Mouse (Mus musculus): ENCODE results near the gene Syt15. TPM values are rescaled to one million over a fixed set of nuclear protein-coding genes. Genes with fewer than 3 reads are reported as not detected.
"Not testable (repeated sequence)": the region's sequence is repeated elsewhere in the genome, so short reads cannot be mapped to it uniquely, and the experiment has no call there.

Gene Syt15
- total RNA-seq, 2 experiments from 2014 or later: 0.27 to 0.42 TPM

DNA sequence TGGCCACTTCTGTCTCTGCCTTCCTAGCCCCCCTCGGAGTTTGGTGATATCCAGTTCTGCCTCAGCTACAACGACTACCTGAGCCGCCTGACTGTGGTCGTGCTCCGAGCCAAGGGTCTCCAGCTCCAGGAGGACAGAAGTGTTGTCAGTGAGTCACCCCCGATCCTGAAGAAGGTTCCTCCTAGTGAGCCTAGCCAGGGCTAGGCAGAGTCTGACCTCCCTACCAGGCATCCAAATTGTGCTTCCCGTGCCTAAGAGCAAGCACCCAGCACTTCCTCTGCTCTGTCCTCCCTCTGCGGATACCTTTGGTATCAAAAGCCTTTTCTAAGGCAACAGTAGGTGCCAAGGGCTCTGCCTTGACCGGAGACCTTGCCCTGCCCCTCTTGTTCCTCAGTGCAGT is 6.6 kb downstream of the Syt15 start:
- intact Hi-C loops (cut with DNase I): no loop called here

GRCm38 (mm10) chr14:34226566-34226965 is 7.2 kb downstream of the Syt15 start:
- no peak for DNase-seq (ENCODE audit: low spot score in 2 of 2)
- intact Hi-C loops (cut with DNase I): no loop called here

More for the DNA sequence above, 6.6 kb downstream of the Syt15 start:
- no peak for DNase-seq (ENCODE audit: low spot score in 2 of 2)

DNA sequence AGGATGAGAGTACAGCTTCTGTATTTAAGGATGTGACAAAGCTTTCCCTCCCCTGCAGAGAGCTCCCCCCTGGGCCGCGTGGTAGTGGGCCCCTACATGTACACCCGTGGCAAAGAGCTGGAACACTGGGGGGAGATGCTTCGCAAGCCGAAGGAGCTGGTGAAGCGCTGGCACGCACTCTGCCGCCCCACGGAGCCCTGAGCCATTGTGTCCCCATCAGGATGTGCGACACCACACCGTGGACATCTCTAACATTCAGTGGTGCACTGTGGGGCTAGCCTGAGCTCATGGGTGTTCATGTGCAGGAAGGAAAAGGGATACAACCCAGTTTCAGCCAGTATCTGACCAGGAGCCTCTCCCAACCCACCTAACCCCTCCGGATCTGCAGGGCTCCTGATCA is 8.6 kb downstream of the Syt15 start:
- no peak for DNase-seq (ENCODE audit: low spot score in 2 of 2)
- intact Hi-C loops (cut with DNase I): no loop called here

DNA sequence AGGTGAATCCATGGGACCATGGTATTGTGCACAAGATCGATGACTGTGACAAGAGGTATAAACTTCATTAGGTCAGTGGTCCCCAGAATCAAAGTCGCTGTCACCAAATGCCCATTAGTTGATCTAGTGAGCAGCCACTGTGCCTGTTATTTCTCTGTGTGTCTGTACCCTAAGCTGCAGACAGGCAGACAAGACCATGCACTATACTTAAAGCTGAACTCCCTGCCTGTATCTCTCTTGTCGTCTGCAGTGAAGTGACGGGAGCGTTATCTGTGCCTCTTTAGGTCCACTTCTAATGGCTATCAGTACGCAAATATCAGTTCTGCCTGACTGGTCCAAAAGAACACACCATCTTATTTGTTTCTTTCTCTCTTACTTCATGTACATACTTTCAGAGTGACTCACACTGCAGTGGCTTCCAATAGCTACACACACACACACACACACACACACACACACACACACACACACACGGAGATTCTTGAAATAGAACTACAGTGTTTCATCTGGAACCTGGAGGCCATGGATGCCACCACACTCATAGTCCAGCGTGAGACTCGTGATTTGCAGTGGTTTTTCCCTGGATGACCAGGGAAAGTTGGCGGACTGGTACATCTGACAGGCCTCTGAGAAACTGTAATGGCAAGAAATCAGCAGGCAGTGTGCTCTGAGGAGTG is 9.6 kb downstream of the Syt15 start:
- no peak for DNase-seq (ENCODE audit: low spot score in 2 of 2)
- intact Hi-C loops (cut with DNase I): no loop called here

- no peak for DNase-seq (ENCODE audit: low spot score in 2 of 2)
- intact Hi-C loops (cut with DNase I): no loop called here
Measured at GRCm38 (mm10) chr14:34232340-34232739, 12.9 kb downstream of the Syt15 start.

GRCm38 (mm10) chr14:34232866-34233680 is 13.7 kb downstream of the Syt15 start:
- DNase-seq (ENCODE audit: low spot score in 2 of 2): no peak
- intact Hi-C loops (cut with DNase I): no loop called here

- no peak for DNase-seq (ENCODE audit: low spot score in 2 of 2)
- intact Hi-C loops (cut with DNase I): no loop called here
Measured at GRCm38 (mm10) chr14:34233846-34234245, 14.5 kb downstream of the Syt15 start.

- intact Hi-C loops (cut with DNase I): no loop called here
- peak in 1 of 2 experiments; percentile 23 for DNase-seq (ENCODE audit: low spot score in 2 of 2)
Measured at GRCm38 (mm10) chr14:34234630-34235380, 15.4 kb downstream of the Syt15 start.

DNA sequence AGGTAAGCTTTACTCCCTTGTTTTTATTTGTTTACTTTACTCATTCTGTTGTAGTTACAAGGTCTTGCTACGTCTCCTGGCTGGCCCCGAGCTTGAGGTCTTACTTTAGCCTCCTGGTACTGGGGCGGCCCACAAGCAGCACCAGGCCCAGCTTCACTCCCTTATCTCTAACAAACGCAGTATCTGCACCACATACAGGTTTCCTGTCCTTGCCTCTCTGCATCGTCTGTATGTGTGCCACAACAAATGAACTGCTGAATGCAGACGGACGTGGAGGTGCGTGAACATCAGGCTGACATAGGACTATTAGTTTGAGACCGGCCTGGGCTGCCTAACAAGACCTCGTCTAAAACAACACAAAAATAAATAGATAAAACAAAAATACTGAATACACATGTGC is 20.9 kb downstream of the Syt15 start:
- no peak for DNase-seq (ENCODE audit: low spot score in 2 of 2)
- intact Hi-C loops (cut with DNase I): no loop called here

- no peak for DNase-seq (ENCODE audit: low spot score in 2 of 2)
- intact Hi-C loops (cut with DNase I): no loop called here
Measured at GRCm38 (mm10) chr14:34240676-34241075, 21.3 kb downstream of the Syt15 start.

- intact Hi-C loops (cut with DNase I): no loop called here
- DNase-seq (ENCODE audit: low spot score in 2 of 2): no peak
Measured at GRCm38 (mm10) chr14:34252470-34253145, 33.2 kb downstream of the Syt15 start.

GRCm38 (mm10) chr14:34253261-34253660 is 33.9 kb downstream of the Syt15 start:
- no peak for DNase-seq (ENCODE audit: low spot score in 2 of 2)
- intact Hi-C loops (cut with DNase I): no loop called here

DNA sequence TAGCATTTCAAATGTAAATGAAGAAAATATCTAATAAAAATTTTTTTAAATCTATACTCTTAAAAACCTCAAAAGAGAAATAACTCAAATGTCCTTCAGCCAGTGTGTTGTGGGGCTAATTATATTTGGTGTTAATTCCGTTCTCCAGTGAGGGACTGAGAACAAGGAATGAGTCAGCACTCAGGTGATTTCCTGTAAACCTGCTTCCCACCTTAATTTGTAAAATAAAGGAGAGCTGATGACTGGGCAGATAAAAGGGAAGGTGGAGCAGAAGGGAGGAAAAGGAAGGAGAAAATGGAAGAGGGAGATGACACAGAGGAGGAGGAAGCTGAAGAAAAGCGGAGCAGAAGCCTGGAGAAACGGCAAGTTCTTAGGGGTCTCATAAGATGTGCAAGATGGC is 39.1 kb downstream of the Syt15 start:
- DNase-seq (ENCODE audit: low spot score in 2 of 2); intact Hi-C loops (cut with DNase I): not testable (repeated sequence)

DNA sequence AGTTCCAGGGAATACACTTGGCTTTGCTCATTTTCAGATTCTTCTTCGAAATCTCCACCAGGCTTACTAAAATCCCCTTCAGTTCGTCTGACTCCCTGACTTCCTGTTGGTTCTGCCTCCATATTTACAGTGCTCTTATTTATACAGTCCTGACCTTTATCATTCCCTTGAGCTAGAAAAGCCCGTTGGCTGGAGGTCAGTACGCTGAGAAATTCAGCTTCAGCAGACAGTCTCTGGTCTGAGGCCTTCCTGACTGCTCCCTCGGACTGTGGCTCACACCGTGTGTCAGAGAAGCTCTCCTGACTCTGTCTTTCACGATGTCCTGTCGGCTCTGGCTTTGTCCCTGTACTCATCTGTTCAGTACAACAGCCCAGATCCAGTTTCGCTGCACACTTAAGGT is 48.7 kb downstream of the Syt15 start:
- intact Hi-C loops (cut with DNase I): no loop called here
- no peak for DNase-seq (ENCODE audit: low spot score in 2 of 2)

GRCm38 (mm10) chr14:34273280-34273679 is 53.9 kb downstream of the Syt15 start:
- intact Hi-C loops (cut with DNase I): loop anchor here (5.0 to 10.0 kb wide), 3 partner anchors 39 to 302 kb away; partner anchors contain the start of genes Glud1 and Shld2

GRCm38 (mm10) chr14:34274141-34274540 is 54.7 kb downstream of the Syt15 start:
- intact Hi-C loops (cut with DNase I): loop anchor here (5.0 to 10.0 kb wide), 3 partner anchors 38 to 301 kb away; partner anchors contain the start of genes Glud1 and Shld2

More at GRCm38 (mm10) chr14:34273280-34273679, 53.9 kb downstream of the Syt15 start:
- no peak for DNase-seq (ENCODE audit: low spot score in 2 of 2)

DNA sequence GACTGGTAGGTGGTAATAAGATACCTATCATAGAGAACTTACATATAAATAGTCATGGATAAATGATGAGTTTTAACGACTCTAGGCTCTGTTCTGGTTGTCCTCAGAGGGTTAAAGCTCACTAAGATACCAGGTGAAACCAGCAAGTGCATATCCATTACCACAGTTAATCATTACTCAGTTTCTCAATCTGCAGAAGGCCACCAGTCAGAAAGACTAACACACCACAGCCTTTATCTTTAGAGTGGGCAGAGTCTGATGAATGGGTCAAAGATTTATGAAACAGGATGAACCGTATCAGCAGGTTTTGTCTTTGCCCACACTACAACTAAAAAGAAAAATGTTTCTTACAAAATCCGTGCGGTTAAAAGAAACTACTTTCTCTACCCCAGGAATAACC is 55.8 kb downstream of the Syt15 start:
- DNase-seq (ENCODE audit: low spot score in 2 of 2): no peak
- intact Hi-C loops (cut with DNase I): loop anchor here (10.0 kb wide), 1 partner anchor 300 kb away; no protein-coding TSS in a partner anchor

More at GRCm38 (mm10) chr14:34274141-34274540, 54.7 kb downstream of the Syt15 start:
- DNase-seq (ENCODE audit: low spot score in 2 of 2): no peak

- DNase-seq (ENCODE audit: low spot score in 2 of 2): no peak
- intact Hi-C loops (cut with DNase I): loop anchor here (10.0 kb wide), 1 partner anchor 295 kb away; no protein-coding TSS in a partner anchor
Measured at GRCm38 (mm10) chr14:34279726-34280125, 60.3 kb downstream of the Syt15 start.

Data from left cerebral cortex, postnatal 36 days (tissue).